Mouse (Mus musculus) kidney, postnatal 36 days (tissue): ENCODE results near the gene Cic.
A peak's percentile ranks its signal among the peaks of the same experiment; 100 is the strongest.

Experiments used
- DNase-seq, 2 experiments: peaks; one replicate each; pipeline ENCODE4 v3.0.0; 2021 to 2022; ENCODE audit warnings: mixed read lengths in 2 of 2

Cic gene

GRCm38 (mm10) chr7:25269545-25270271, 2.2 kb downstream of the Cic start:
- DNase-seq = peak in 1 of 2 experiments; percentile 59

- DNase-seq = no peak
Measured at GRCm38 (mm10) chr7:25270652-25271633, 3.4 kb downstream of the Cic start.

DNA sequence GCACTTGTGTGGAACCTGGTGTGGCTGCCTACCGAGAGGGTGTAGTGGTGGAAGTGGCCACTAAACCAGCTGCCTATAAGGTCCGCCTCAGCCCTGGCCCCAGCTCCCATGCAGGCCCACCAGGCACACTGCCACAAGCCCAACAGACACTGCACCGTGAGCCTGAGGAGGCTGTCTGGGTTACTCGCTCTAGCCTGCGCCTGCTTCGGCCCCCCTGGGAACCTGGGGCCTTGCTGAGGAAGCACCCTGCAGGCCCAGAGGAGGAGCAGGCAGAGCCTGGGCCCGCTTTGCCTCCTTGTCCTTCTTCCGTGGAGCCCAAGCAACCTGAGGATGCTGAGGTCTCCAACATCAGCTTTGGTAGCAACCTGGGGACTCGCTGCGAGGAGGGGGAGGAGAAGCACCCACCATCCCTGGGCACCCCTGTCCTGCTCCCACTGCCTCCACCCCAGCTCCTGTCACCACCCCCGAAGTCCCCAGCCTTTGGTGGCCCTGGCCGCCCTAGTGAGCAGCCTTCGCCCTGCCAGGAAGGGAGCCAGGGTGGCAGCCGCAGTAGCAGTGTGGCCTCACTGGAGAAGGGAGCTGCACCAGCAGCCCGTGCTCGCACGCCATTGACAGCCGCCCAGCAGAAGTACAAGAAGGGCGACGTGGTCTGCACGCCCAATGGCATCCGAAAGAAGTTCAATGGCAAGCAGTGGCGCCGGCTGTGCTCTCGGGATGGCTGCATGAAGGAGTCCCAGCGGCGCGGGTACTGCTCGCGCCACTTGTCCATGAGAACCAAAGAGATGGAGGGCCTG, 4.3 kb downstream of the Cic start:
- DNase-seq = no peak

DNA sequence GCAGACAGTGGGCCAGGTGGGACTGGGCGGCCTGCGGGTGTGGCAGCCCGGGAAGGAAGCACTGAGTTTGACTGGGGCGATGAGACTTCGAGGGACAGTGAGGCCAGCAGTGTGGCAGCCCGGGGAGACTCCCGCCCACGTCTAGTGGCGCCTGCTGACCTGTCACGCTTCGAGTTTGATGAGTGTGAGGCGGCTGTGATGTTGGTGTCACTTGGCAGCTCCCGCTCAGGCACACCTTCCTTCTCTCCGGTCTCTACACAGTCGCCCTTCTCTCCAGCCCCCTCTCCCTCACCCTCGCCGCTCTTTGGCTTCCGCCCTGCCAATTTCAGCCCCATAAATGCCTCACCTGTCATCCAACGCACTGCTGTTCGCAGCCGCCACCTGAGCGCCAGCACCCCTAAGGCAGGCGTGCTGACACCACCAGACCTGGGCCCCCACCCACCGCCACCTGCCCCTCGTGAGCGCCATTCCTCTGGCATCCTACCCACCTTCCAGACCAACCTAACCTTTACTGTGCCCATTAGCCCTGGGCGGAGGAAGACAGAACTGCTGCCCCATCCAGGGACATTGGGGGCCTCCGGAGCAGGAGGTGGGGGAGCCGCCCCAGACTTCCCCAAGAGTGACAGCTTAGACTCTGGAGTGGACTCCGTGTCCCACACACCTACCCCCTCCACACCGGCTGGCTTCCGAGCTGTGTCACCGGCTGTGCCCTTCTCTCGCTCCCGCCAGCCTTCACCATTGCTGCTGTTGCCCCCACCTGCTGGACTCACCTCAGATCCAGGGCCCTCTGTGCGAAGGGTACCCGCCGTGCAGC, 5.1 kb downstream of the Cic start:
- DNase-seq = no peak

DNA sequence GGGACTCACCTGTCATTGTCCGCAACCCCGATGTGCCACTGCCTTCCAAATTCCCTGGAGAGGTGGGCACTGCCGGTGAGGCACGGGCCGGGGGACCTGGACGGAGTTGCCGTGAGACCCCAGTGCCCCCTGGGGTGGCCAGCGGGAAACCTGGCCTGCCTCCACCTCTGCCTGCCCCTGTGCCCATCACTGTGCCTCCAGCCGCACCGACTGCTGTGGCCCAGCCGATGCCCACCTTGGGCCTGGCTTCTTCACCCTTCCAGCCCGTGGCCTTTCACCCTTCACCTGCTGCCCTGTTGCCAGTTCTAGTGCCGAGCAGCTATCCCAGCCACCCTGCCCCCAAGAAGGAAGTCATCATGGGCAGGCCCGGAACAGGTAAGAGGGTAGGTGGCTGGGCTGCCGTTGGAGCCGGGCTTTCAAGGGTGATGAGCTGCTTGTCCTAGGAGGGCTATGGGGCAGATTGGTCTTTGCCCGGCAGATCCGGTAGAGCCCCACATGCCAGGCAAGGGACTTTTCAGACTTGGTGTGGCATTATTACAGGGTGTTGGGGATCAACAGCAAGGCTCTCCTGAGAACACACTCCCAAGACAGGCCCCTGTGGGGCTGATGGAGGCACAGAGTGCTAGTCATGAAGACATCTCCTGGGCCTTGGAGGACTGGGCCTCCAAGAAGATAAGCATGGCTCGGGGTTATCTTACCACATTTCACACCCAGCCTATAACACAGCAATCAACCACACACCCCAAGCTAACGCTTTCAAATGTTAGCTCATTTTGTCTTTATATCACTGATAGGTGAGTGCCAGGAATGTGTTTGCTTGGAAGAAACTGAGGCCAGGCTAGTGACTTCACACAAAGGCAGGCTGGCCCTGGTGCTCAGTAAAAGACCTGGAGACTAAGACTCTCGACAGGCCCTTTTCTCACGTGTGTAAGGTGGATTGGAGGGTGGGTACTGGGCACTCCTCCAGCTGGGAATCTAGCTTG, 6.0 kb downstream of the Cic start:
- DNase-seq = no peak

- no peak for DNase-seq
Measured at GRCm38 (mm10) chr7:25274571-25274970, 7.1 kb downstream of the Cic start.

- no peak for DNase-seq
Measured at GRCm38 (mm10) chr7:25274996-25275395, 7.5 kb downstream of the Cic start.

DNA sequence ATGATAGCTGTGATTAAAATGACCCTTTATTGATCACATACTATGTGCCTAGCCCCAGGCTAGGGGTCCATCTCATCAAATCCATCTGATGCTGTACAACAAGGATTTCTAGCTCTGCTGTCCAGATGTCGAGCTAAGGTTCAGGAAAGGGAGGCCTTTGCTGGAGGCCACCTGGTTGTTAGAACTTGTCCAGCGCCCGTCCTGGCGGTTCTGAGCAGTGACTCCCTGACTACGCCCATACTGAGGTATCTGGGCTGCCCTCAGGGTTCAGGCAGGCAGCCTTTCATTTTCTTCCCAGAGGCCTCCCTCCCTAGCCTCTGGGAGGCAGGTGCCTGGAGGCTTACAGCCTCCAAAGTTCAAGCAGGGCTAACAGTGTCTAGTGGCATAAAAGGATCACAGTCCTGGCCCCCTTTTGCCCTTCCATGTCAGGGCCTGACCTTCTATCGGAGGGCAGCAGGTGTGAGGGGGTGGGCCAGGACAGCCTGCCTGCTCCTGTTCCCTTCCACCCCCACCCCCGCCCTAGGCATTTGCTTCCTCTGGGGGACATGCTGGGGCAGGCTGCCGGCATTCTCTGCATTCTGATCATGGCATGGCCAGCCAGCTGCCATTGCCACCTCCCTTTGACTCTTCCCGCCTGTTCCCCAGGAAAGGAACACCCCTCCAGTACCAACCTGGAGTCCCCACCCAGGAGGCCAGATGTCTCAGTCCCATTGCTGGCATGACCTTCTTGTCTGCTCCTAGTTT, 8.2 kb downstream of the Cic start:
- no peak for DNase-seq

DNA sequence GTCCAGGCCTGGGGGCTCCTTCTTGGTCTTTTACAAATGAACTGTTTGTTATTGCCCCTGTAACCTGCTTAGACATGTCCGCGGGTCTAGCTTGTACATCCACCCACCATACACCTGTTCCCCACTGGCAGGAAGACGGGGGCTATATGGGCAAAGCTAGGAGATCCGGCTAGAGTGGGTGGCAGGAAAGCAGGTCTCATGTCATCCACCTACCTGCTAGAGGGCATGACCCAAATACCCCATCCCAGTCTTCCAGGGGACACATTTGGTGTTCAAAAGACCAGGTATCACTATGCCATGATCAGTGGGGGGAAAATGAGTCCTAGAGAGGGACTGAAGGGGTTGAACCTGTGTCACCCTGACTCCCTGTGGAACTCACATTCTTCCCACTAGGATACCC, 9.9 kb downstream of the Cic start:
- DNase-seq = no peak

DNA sequence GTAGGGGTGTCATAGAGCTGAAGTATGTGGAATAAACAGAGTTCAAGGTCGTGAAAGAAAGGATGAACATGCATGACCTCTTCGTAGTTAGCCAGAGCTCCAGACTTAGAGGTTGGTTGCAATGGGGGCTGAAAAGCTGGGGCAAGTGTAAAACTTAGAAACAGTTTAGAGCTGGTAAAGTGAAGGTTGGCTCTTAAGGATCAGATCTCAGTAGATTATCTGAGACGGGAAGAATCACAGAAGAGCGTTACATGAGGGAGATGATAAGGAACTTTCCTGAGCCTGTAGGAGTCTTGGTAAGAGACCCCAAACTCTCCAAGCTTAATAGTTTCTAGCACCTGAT, 10.5 kb downstream of the Cic start:
- no peak for DNase-seq

DNA sequence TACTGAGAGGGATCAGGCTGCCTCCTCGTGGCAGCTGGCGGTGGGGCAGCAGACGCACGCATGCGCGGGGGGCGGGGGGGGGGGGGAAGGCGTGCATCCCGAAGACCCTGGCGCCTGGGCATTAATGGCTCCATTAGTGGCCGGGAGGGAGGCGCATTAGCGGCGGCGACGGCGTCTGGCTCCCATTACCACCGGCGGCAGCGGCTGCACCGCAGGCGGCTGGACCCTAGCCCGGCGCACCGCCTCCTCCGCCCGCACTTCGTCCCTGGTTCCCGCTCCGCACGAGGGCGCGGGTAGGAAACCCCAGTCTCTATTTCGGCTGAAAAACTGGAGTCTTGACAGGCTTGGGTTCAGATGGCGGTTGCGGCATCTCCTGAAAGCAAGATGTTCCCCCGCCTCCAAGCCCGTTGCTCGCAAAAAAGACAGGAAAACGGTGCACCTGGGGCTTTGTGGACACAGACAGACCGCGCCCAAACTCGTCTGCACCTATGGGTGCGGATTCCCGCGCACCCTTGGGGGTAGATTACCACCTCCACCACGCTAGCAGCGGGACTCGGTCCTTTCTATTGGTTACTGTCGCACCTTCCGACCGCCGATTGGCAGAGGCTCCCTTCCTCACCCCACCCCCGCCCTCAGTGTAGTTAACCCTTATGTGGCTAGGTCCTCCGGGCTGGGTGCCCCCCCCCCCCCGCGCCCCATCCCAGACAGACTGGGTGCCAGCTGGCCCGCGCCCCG, 11.0 kb downstream of the Cic start:
- peak; percentile 84 to 90 for DNase-seq

DNA sequence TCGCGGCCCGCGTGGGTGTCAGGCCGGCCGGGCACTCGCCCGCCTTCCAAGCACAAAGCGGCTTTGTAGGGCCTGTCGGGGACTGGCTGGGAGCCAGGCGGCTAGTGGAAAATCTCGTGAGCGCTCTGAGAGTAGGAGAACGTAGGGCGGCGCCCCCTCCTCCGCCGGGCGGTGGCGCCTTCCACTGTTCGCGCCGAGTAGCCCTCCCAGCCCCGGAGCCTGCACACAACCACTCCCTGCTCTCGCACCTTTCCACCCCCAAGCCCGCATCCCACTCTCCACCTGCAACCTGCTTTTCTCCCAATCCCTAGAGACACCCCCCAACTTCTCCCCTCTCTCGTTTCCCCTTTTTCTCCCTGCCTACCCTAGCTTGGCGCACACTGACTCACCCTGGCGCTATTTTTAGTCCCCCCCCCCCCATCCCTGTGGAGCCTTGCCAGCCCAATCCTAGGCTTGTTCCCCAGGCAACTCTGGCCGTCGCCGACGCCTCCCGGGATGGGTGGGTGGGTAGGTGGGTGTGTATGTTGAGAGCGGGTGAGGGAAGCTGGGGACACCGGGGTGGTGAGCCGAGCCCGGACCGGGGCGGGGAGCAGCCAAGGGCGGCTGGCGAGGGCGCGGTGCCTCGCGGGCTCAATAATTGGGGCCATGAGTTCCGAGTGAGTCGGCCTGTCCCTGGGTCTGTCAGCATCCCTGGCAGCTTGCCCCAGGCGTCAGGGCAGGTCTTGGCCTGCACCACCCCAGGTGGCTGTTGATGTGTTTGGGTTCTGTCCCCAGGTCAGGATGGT, 11.8 kb downstream of the Cic start:
- DNase-seq = peak; percentile 94 to 95

GRCm38 (mm10) chr7:25279861-25280791, 12.6 kb downstream of the Cic start:
- peak; percentile 70 to 73 for DNase-seq

DNA sequence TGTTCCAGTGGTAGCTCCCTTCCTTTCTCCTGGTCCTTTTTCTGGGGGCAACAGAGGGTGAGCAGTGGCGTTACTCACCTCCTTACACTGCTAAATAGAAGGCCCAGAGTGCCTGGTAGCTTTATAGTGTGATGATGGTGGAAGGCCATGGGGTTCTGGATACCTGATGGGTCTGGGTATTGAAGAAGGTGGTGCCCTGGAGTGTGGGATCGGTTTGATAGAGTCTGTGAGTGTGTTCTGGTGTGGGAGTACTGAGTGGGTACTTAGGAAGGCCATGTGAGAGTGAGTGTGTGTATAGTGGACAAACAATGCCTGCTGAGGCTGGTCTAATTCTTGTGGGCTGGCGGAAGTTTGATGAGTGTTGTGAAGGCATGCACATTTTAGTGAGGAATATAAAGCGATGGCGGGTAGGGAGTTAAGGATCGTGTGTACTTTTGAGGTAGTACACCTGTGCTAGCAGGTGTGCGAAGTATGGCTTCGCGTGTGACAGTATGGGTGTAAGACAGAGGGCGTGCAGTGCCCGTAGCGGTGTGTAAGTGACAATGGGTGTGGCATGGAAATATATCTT, 13.7 kb downstream of the Cic start:
- no peak for DNase-seq

- peak; percentile 99 for DNase-seq
Measured at GRCm38 (mm10) chr7:25281734-25282601, 14.5 kb downstream of the Cic start.

GRCm38 (mm10) chr7:25282731-25283211, 15.3 kb downstream of the Cic start:
- peak; percentile 48 to 66 for DNase-seq
